Mouse (Mus musculus): Measurements from ENCODE around the gene Wsb2.
A peak's percentile ranks its signal among the peaks of the same experiment; 100 is the strongest.
"Not testable (repeated sequence)": the region's sequence is repeated elsewhere in the genome, so short reads cannot be mapped to it uniquely, and the experiment has no call there.

Wsb2 gene

GRCm38 (mm10) chr5:117388296-117388751, 31.2 kb downstream of the Wsb2 start:
- DNase-seq (ENCODE audit: low spot score in 2 of 2), result peak; percentile 54 to 58

DNA sequence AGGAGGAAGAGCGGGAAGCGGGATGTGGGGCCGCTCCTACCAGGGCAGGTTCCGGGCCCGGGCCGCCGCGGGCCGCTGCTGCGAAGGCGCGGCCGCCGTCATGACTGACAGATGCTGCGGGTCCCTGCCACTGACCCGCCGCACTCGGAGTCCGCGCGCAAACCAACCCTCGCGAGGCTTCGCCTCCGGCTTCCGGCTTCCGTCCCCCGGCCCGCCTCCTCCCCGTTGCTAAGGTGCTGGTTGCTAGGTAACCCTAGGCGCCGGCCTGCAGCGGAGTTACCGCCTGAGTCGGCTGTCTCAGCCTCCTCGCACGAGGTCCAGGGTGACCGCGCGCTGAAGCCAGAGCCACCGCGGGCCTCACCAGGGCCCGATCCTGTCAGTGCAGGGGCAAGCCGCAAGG, 31.8 kb downstream of the Wsb2 start, which contains the start of gene Rfc5:
Rfc5 (minus strand) TSS at position 171 of the 400 bp plus-strand sequence.
- DNase-seq (ENCODE audit: low spot score in 2 of 2), result peak; percentile 93

DNA sequence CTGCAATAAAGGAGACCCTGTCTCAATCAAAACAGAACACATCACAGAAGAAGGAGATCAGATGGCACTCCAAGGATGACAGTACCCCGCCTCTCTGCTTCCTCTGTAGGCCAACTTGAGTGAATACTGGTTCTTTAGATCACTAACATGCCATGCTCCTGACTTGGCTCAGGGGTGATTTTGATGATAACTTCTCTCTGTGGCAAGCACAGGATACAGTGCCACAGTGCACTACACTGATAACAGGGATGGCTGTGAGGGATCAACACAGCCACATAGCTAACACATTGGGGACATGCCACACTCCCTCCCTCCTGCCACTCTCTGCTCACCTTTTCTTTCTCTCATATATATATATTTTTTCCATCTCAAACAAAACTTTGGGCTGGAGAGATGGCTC, 33.8 kb downstream of the Wsb2 start:
- no peak for DNase-seq (ENCODE audit: low spot score in 2 of 2)

DNA sequence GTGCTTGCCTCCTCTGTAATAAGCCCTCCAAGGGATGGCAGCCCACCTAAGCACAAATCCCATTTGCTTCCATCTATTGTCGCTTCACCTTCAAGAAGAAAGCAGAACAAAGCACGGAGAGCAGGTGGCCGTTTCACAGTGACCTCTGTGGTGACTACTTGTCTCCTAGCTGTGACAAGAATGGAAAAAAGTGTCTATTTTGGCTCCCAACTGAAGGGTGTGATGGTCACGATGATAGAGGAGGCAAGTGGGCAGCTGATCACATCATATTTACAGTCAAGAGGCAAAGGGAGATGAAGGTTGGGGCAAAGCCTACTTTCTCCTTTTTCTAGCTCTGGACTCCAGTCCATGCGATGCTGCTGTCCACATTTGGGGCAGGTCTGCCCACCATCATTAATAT, 38.7 kb downstream of the Wsb2 start:
- no peak for DNase-seq (ENCODE audit: low spot score in 2 of 2)

DNA sequence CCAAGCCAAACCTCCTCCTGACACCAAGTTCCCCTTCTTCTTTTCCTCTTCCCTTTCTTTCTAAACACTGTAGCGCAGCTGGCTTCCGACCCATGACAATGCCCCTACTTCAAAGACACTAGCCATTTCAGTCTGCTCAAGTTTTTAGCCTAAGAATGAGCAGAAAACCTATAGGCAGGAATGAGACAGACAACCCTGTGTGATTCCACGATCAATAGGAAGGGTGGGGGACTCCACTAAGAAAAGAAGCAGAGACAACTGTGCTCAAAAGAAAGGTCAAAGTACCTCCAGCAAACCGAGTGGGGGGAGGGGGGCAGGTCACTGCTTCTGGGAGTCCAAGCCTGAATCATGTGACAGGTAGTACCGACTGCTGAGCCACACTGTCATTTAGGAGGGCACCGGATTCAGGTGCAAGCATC, 39.5 kb downstream of the Wsb2 start:
- DNase-seq (ENCODE audit: low spot score in 2 of 2), result no peak

- DNase-seq (ENCODE audit: low spot score in 2 of 2), result no peak
These were observed 40.3 kb downstream of the Wsb2 start for GRCm38 (mm10) chr5:117397371-117397770.

- DNase-seq (ENCODE audit: low spot score in 2 of 2), result no peak
These were observed 41.0 kb downstream of the Wsb2 start for GRCm38 (mm10) chr5:117398007-117398550.

DNA sequence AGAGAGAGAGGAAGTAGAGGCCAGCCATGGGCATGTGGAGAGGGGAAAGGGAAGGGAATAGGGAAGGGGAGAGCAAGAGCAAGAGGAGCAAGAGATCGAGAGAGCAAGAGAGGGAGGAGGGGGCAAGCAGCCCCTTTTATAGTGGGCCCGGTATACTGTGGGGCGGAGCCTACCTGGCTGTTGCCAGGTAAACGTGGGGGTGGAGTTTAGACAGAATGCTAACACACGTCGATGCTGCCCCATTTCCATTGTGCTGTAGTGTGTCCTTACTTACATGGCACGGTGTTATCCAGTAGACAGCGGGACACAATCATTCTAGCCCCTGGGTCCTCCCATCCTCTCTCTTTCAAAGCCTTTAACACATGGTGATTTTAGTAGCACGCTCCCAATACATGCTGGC, 42.2 kb downstream of the Wsb2 start:
- DNase-seq (ENCODE audit: low spot score in 2 of 2), result no peak

DNA sequence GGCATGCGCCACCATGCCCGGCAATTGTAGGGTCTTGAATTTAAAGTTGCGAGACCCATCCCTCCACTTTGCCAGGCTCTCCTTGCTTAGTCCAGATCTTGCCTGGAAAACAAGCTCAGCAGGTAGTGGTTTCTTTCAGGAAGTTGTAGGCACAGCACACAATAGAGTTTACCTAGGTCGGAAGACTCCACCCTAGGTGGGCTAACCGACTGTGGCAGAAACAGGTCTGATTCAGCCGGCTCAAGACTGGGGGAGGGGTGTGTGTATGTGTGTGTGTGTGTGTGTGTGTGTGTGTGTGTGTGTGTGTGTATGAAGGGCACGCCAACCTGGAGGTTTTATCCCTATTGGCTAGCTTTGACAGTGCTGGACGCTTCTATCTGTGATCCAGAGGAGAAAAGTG, 46.5 kb downstream of the Wsb2 start:
- DNase-seq (ENCODE audit: low spot score in 2 of 2), result no peak

DNA sequence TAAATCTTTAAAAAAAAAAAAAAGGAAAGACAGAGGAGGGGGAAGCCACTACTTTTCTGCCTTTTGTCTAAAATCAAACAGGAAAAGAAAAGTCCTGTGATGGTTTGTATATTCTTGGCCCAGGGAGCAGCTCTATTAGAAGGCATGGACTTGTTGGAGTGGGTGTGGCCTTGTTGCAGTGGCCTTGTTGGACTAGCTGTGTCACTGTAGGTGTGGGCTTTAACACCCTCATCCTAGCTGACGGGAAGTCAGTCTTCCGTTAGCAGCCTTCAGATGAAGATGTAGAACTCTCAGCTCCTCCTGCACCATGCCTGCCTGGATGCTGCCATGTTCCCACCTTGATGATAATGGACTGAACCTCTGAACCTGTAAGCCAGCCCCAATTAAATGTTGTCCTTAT, 47.6 kb downstream of the Wsb2 start:
- not testable (repeated sequence) for DNase-seq (ENCODE audit: low spot score in 2 of 2)

DNA sequence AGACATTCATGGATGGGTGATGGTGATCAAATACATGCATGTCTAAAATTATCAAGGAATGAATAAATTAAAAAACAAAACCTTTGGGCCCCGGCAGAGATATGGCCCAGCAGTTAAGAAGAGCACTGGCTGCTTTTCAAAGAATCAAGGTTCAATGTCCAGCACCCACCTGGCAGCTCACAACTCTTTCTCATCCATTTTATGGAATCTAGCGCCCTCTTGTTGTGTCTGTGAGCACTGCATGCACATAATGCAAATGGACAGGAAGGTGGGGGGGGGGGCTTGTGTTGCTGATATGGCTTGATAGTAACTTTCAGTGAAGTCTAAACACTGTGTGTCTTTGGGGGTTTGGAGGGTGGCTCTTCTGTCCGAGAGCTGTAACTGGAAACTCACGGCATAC, 51.1 kb downstream of the Wsb2 start:
- DNase-seq (ENCODE audit: low spot score in 2 of 2), result peak; percentile 10 to 32

GRCm38 (mm10) chr5:117409369-117409768, 52.3 kb downstream of the Wsb2 start:
- DNase-seq (ENCODE audit: low spot score in 2 of 2), result no peak

DNA sequence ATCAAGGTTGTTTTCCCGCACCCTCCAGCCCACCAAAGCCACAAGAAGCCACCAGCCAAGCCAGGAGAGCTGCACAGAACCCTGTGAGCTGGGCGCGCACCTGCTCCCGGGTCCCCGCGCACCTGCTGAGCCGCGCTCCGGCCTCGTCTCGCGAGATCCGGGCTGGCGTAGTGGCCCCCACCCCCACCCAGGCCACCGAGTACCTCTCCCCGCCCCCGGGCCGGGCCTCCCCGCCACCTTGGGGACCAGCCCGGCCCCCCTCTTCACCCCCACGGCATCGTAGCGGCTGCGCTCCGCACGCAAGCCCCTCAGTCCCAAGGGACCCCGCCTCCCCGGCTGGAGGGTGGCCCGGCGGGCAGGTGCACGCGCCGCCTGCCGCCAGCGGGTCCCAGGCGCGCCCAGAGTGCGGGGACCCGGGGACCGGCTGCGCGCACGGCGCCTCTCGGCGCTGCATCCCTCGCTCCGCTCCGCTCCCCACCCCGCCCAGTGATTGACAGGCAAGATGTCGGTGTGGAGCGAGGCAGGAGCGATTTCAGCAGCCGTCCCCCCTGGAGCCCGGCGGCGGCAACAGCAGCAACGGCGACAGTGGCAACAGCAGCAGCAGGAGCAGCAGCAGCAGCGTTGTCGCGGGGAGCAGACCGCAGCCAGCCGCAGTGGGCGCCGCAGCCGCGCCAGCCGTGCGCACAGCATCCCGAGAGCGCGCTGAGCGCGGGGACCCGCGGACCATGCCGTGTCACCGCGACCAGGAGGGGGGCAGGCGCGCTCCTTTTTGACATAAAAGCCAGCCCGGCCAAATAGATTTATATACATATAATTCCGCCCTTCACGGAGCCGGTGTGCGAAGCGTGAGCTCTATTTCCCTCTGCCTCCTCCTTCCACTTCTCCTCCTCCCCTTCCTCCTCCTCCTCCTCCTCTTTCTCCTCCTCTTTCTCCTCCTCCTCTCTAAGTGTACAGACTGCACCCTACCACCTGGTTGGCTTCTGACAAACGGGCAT, 56.7 kb downstream of the Wsb2 start, which contains the start of gene Ksr2:
Ksr2 (plus strand) TSS at position 494 of the 995 bp plus-strand sequence.
- DNase-seq (ENCODE audit: low spot score in 2 of 2), result peak in 1 of 2 experiments; percentile 6

GRCm38 (mm10) chr5:117414611-117415010, 57.5 kb downstream of the Wsb2 start:
- no peak for DNase-seq (ENCODE audit: low spot score in 2 of 2)

GRCm38 (mm10) chr5:117415011-117415912, 58.2 kb downstream of the Wsb2 start:
- no peak for DNase-seq (ENCODE audit: low spot score in 2 of 2)

GRCm38 (mm10) chr5:117417442-117417841, 60.3 kb downstream of the Wsb2 start:
- peak in 1 of 2 experiments; percentile 6 for DNase-seq (ENCODE audit: low spot score in 2 of 2)
